Mouse (Mus musculus) small intestine, adult 2 months (tissue): ENCODE results near the gene H1f0.

Source experiments
- CTCF ChIP-seq: fragments of 200-500 bp; IDR thresholded peaks from 2 replicates; pipeline ENCODE4 v1.5.1; 2012; ENCODE audit warnings: low read depth, mild to moderate bottlenecking, control low read depth, inconsistent platforms, low read length, moderate library complexity, mixed read lengths; ENCODE audit not compliant: insufficient replicate concordance, insufficient read length; ENCODE audit errors: extremely low read depth
- POLR2A ChIP-seq: fragments of 200-500 bp; IDR thresholded peaks from 2 replicates; pipeline ENCODE4 v1.6.1; 2012; ENCODE audit warnings: low read depth, mild to moderate bottlenecking, control low read depth, inconsistent platforms, low read length, moderate library complexity

DNA sequence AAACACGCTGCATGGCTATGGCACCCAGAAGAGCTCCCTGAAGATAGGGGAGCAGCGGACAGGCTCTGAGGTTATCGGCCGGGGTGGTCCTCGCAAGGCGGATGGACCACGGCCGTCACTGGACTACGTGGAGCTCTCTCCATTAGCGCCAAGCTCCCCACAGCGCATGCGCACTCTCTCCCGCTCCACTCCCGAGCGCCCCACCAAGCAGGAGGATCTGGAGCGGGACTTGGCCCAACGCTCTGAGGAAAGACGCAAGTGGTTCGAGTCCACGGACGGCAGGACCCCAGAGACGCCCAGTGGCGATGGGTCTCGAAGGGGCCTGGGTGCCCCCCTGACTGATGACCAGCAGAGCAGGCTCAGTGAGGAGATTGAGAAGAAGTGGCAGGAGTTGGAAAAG, 35.3 kb upstream of the H1f0 start:
- no peak for TF ChIP-seq POLR2A
- TF ChIP-seq CTCF = no peak
